Mouse (Mus musculus): Measurements from ENCODE around the gene Gm21885.

The Gm21885 gene

GRCm38 (mm10) chr11:94268761-94269160 lies 12.9 kb upstream of the Gm21885 start:
- no peak for DNase-seq (ENCODE audit: low read depth)

GRCm38 (mm10) chr11:94269906-94270305 lies 11.8 kb upstream of the Gm21885 start:
- no peak for DNase-seq (ENCODE audit: low read depth)

GRCm38 (mm10) chr11:94271015-94271414 lies 10.7 kb upstream of the Gm21885 start:
- DNase-seq (ENCODE audit: low read depth) = no peak

- DNase-seq (ENCODE audit: low read depth) = no peak
These were observed 8.4 kb upstream of the Gm21885 start for GRCm38 (mm10) chr11:94272960-94273927.

GRCm38 (mm10) chr11:94274206-94274867 lies 7.3 kb upstream of the Gm21885 start:
- DNase-seq (ENCODE audit: low read depth) = no peak

GRCm38 (mm10) chr11:94275226-94275625 lies 6.4 kb upstream of the Gm21885 start:
- no peak for DNase-seq (ENCODE audit: low read depth)

GRCm38 (mm10) chr11:94275686-94276085 lies 6.0 kb upstream of the Gm21885 start:
- DNase-seq (ENCODE audit: low read depth) = no peak

- DNase-seq (ENCODE audit: low read depth) = peak; percentile 86
These were observed 4.8 kb upstream of the Gm21885 start for GRCm38 (mm10) chr11:94276869-94277337.

GRCm38 (mm10) chr11:94282291-94282690 lies 618 bp downstream of the Gm21885 start:
- no peak for DNase-seq (ENCODE audit: low read depth)

GRCm38 (mm10) chr11:94283536-94284099 lies 1.9 kb downstream of the Gm21885 start:
- no peak for DNase-seq (ENCODE audit: low read depth)

- no peak for DNase-seq (ENCODE audit: low read depth)
These were observed 4.4 kb downstream of the Gm21885 start for GRCm38 (mm10) chr11:94285886-94286574.

- no peak for DNase-seq (ENCODE audit: low read depth)
These were observed 5.4 kb downstream of the Gm21885 start for GRCm38 (mm10) chr11:94287105-94287504.

GRCm38 (mm10) chr11:94290062-94290740 lies 8.5 kb downstream of the Gm21885 start:
- peak; percentile 79 for DNase-seq (ENCODE audit: low read depth)

- DNase-seq (ENCODE audit: low read depth) = no peak
These were observed 13.5 kb downstream of the Gm21885 start for GRCm38 (mm10) chr11:94294996-94295845.

GRCm38 (mm10) chr11:94312733-94313132 lies 31.1 kb downstream of the Gm21885 start:
- no peak for DNase-seq (ENCODE audit: low read depth)

- DNase-seq (ENCODE audit: low read depth) = no peak
These were observed 32.5 kb downstream of the Gm21885 start for GRCm38 (mm10) chr11:94314098-94314652.

- no peak for DNase-seq (ENCODE audit: low read depth)
These were observed 33.6 kb downstream of the Gm21885 start for GRCm38 (mm10) chr11:94315308-94315707.

- no peak for DNase-seq (ENCODE audit: low read depth)
These were observed 34.9 kb downstream of the Gm21885 start for GRCm38 (mm10) chr11:94316528-94316927.

- DNase-seq (ENCODE audit: low read depth) = no peak
These were observed 35.3 kb downstream of the Gm21885 start for GRCm38 (mm10) chr11:94317014-94317413.

GRCm38 (mm10) chr11:94317515-94317914 lies 35.8 kb downstream of the Gm21885 start:
- no peak for DNase-seq (ENCODE audit: low read depth)
